Mouse (Mus musculus) small intestine, adult 2 months (tissue): ENCODE measurements around the gene Slc16a8. TPM values are rescaled to one million over a fixed set of nuclear protein-coding genes. Genes with fewer than 3 reads are reported as not detected.

Experiments
- H3K27ac ChIP-seq: fragments of 200-500 bp; 2 replicates; pipeline ENCODE4 v1.5.1; 2012; ENCODE audit warnings: low read depth, low read length, control low read depth, inconsistent platforms; ENCODE audit not compliant: insufficient read depth
- H3K27me3 ChIP-seq: fragments of 200-500 bp; 2 replicates; pipeline ENCODE4 v1.6.1; 2012; ENCODE audit warnings: mild to moderate bottlenecking, moderate library complexity, low read length, inconsistent platforms; ENCODE audit not compliant: control insufficient read depth, insufficient read depth
- H3K36me3 ChIP-seq: fragments of 200-500 bp; 2 replicates; pipeline ENCODE4 v1.6.1; 2012; ENCODE audit warnings: mild to moderate bottlenecking, low read length, control low read depth, inconsistent platforms; ENCODE audit not compliant: control insufficient read depth, insufficient read depth
- H3K4me1 ChIP-seq: fragments of 200-500 bp; 2 replicates; pipeline ENCODE4 v1.6.1; 2012; ENCODE audit warnings: low read length, inconsistent platforms, mixed read lengths; ENCODE audit not compliant: control insufficient read depth, insufficient read depth, insufficient read length
- H3K4me3 ChIP-seq: fragments of 200-500 bp; 2 replicates; pipeline ENCODE4 v1.5.1; 2012; ENCODE audit warnings: low read depth, mild to moderate bottlenecking, control low read depth, inconsistent platforms, low read length, moderate library complexity
- CTCF ChIP-seq: fragments of 200-500 bp; IDR thresholded peaks from 2 replicates; pipeline ENCODE4 v1.5.1; 2012; ENCODE audit warnings: low read depth, mild to moderate bottlenecking, control low read depth, inconsistent platforms, low read length, moderate library complexity, mixed read lengths; ENCODE audit not compliant: insufficient replicate concordance, insufficient read length; ENCODE audit errors: extremely low read depth
- POLR2A ChIP-seq: fragments of 200-500 bp; IDR thresholded peaks from 2 replicates; pipeline ENCODE4 v1.6.1; 2012; ENCODE audit warnings: low read depth, mild to moderate bottlenecking, control low read depth, inconsistent platforms, low read length, moderate library complexity
- WGBS: fragments of 180-500 bp; shearing (Covaris S2); methylation state at CpG from one replicate; pipeline ENCODE4 v1.1.7; 2018; 5-methylcytosine and 5-hydroxymethylcytosine counted together
- polyA plus RNA-seq: library from polyadenylated mRNA; depleted of rRNA; stranded (reverse); fragments of >200 nt; gene quantifications from 2 replicates; pipeline ENCODE4 v1.2.3, GENCODE M21; 2012

Gene Slc16a8
- polyA plus RNA-seq, 1 experiment = 2.6 TPM

GRCm38 (mm10) chr15:79265384-79265783, 10.8 kb upstream of the Slc16a8 start:
- peaks cover 12% of the 10 kb centered on the region for H3K4me1 ChIP-seq
- no peaks in the 10 kb centered on the region for H3K27me3 ChIP-seq
- 73% methylated on average over 4 of the region's 4 CpGs for WGBS
- H3K27ac ChIP-seq = no peak overlapping the region
- no peak overlapping the region for H3K4me3 ChIP-seq
- peaks cover 84% of the 10 kb centered on the region for H3K36me3 ChIP-seq
- no peak for TF ChIP-seq CTCF
- no peak for TF ChIP-seq POLR2A

- Histone ChIP-seq H3K27me3 (no peaks in the 10 kb centered on the region), H3K4me3 (no peak overlapping the region), H3K36me3 (peaks cover 88% of the 10 kb centered on the region), H3K27ac (no peak overlapping the region), H3K4me1 (peaks cover 16% of the 10 kb centered on the region)
- TF ChIP-seq CTCF = no peak
- no peak for TF ChIP-seq POLR2A
- 93% methylated on average over 6 of the region's 6 CpGs for WGBS
Measured at GRCm38 (mm10) chr15:79263726-79264125, 9.2 kb upstream of the Slc16a8 start.

GRCm38 (mm10) chr15:79262786-79263309, 8.3 kb upstream of the Slc16a8 start:
- WGBS = 92% methylated on average over 3 of the region's 3 CpGs
- H3K27me3 ChIP-seq = no peaks in the 10 kb centered on the region
- peaks cover 16% of the 10 kb centered on the region for H3K4me1 ChIP-seq
- no peak overlapping the region for H3K4me3 ChIP-seq
- H3K27ac ChIP-seq = no peak overlapping the region
- TF ChIP-seq POLR2A = no peak
- TF ChIP-seq CTCF = no peak
- H3K36me3 ChIP-seq = peaks cover 88% of the 10 kb centered on the region

- Histone ChIP-seq H3K4me3 (no peak overlapping the region), H3K36me3 (peaks cover 84% of the 10 kb centered on the region), H3K27me3 (no peaks in the 10 kb centered on the region), H3K27ac (no peak overlapping the region), H3K4me1 (peaks cover 16% of the 10 kb centered on the region)
- TF ChIP-seq POLR2A (no peak), CTCF (peak; percentile 37; the same call in 1 of the 2 replicates)
- WGBS = 69% methylated on average over 13 of the region's 13 CpGs
Measured at GRCm38 (mm10) chr15:79262375-79262774, 7.8 kb upstream of the Slc16a8 start.

GRCm38 (mm10) chr15:79261757-79262156, 7.2 kb upstream of the Slc16a8 start:
- Histone ChIP-seq H3K4me3 (peak overlapping the region; percentile 0; the same call in 1 of the 2 replicates), H3K36me3 (peaks cover 79% of the 10 kb centered on the region), H3K27me3 (no peaks in the 10 kb centered on the region), H3K27ac (no peak overlapping the region), H3K4me1 (peaks cover 16% of the 10 kb centered on the region)
- WGBS = 61% methylated on average over 28 of the region's 28 CpGs
- TF ChIP-seq POLR2A (no peak), CTCF (no peak)

- Histone ChIP-seq H3K27ac (no peak overlapping the region), H3K36me3 (peaks cover 75% of the 10 kb centered on the region), H3K27me3 (no peaks in the 10 kb centered on the region), H3K4me3 (peak overlapping the region; percentile 48), H3K4me1 (peaks cover 16% of the 10 kb centered on the region)
- WGBS = 60% methylated on average over 61 of the region's 62 CpGs
- TF ChIP-seq CTCF (no peak), POLR2A (no peak)
Measured at GRCm38 (mm10) chr15:79261095-79261725, 6.6 kb upstream of the Slc16a8 start.

- Histone ChIP-seq H3K4me3 (no peak overlapping the region), H3K27me3 (0 out of 2 replicates have a peak, but pooled peaks cover 2% of the 10 kb centered on the region), H3K36me3 (peaks cover 53% of the 10 kb centered on the region), H3K27ac (no peak overlapping the region), H3K4me1 (peaks cover 16% of the 10 kb centered on the region)
- WGBS = 42% methylated on average over 17 of the region's 17 CpGs
- TF ChIP-seq CTCF = no peak
- TF ChIP-seq POLR2A = no peak
Measured at GRCm38 (mm10) chr15:79258521-79258920, 4.0 kb upstream of the Slc16a8 start.
